In the genomic region with DNA sequence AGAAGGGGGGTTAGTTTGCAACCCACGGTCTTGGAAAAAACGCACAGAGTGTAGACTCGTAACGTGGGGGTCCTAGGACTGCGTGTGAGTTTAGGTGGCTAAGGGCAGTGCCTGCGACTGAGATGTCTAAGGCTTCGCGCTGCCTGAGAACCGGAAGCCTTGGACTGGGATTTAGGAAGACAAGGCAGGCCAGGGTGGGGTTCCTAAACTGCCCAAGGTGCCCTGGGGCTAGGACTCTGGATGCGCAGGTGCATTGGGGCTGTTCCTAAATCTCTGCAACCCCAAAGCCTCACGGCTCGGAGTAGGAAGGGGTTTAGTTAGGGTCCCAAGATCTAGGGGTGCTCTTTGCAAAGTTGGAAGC, we compare ENCODE assay signal across 8 mouse cellular contexts. TPM values are rescaled to one million over a fixed set of nuclear protein-coding genes. Genes with fewer than 3 reads are reported as not detected.
DNase-seq lines count a peak whose midpoint lies in the region; ATAC-seq and TF ChIP-seq lines count a peak whose summit lies in the region.

No protein-coding gene starts in this region.

- ATAC-seq in intestine, embryonic 14.5 days (replicated peaks; ENCODE audit: low FRiP score, low TSS enrichment, low read depth) = no peak
- ATAC-seq in midbrain, embryonic 16.5 days = no peak

- no peaks in the 10 kb centered on the region for H3K27me3 ChIP-seq in cerebellum, adult 2 months (ENCODE audit: control insufficient read depth, insufficient read depth, low read length)
- no peaks in the 10 kb centered on the region for H3K27me3 ChIP-seq in thymus, adult 2 months (ENCODE audit: control insufficient read depth, insufficient read depth, low read length)
- H3K27me3 ChIP-seq in intestine, embryonic 14.5 days (replicated peaks; ENCODE audit: control insufficient read depth, insufficient read depth, low read length) = 0 out of 2 replicates have a peak, but pooled peaks cover 3% of the 10 kb centered on the region
- no peaks in the 10 kb centered on the region; the same call in 1 of the 2 replicates for H3K27me3 ChIP-seq in midbrain, embryonic 16.5 days (ENCODE audit: control insufficient read depth, insufficient read depth, low read depth, low read length)

- intact Hi-C loops in left cerebral cortex, postnatal 25 days (cut with DNase I) = no loop called here

- no peaks in the 10 kb centered on the region for H3K36me3 ChIP-seq in thymus, adult 2 months (ENCODE audit: control insufficient read depth, insufficient read depth, low read length)
- no peaks in the 10 kb centered on the region for H3K36me3 ChIP-seq in intestine, embryonic 14.5 days (ENCODE audit: control insufficient read depth, insufficient read depth, low read length)
- H3K36me3 ChIP-seq in midbrain, embryonic 16.5 days (ENCODE audit: control insufficient read depth, insufficient read depth, low read length) = no peaks in the 10 kb centered on the region

- DNase-seq in cerebellum, adult 2 months = no peak
- DNase-seq in cerebellum, adult 8-10 months = no peak
- no peak for DNase-seq in thymus, adult 2 months
- no peak for DNase-seq in thymus, postnatal 25 days
- DNase-seq in intestine, embryonic 14.5 days (ENCODE audit: low spot score) = peak; percentile 61
- DNase-seq in right cerebral cortex, adult 18-20 months = no peak
- DNase-seq in left cerebral cortex, postnatal 25 days (ENCODE audit: low spot score in 2 of 2) = no peak

- peak overlapping the region; percentile 92 for H3K9ac ChIP-seq in intestine, embryonic 14.5 days (ENCODE audit: low read length)
- H3K9ac ChIP-seq in midbrain, embryonic 16.5 days (ENCODE audit: low read depth, low read length) = peak overlapping the region; percentile 89

- H3K27ac ChIP-seq in cerebellum, adult 2 months (ENCODE audit: insufficient read depth, low read length) = peak overlapping the region; percentile 44; the same call in 1 of the 2 replicates
- H3K27ac ChIP-seq in thymus, adult 2 months (ENCODE audit: control insufficient read depth, insufficient read depth, low read length) = peak overlapping the region; percentile 16; the same call in 1 of the 2 replicates
- no peak overlapping the region for H3K27ac ChIP-seq in intestine, embryonic 14.5 days (ENCODE audit: low read depth)
- H3K27ac ChIP-seq in midbrain, embryonic 16.5 days (ENCODE audit: low read length) = no peak overlapping the region

- WGBS in cerebellum, adult 2 months = 3% methylated on average over 12 of the region's 12 CpGs
- WGBS in thymus, adult 2 months = 3% methylated on average over 12 of the region's 12 CpGs
- 3% methylated on average over 12 of the region's 12 CpGs for WGBS in intestine, embryonic 14.5 days
- WGBS in midbrain, embryonic 16.5 days = 1% methylated on average over 12 of the region's 12 CpGs

- no peaks in the 10 kb centered on the region for H3K9me3 ChIP-seq in intestine, embryonic 14.5 days (ENCODE audit: control insufficient read depth, low read length)
- no peaks in the 10 kb centered on the region for H3K9me3 ChIP-seq in midbrain, embryonic 16.5 days (replicated peaks; ENCODE audit: control insufficient read depth, low read length, poor library complexity, severe bottlenecking)

- TF ChIP-seq POLR2A in cerebellum, adult 2 months (IDR thresholded peaks at IDR 0.05; ENCODE audit: borderline replicate concordance, insufficient read depth, low read length) = no peak
- no peak for TF ChIP-seq POLR2A in thymus, adult 2 months (IDR thresholded peaks at IDR 0.05; ENCODE audit: control insufficient read depth, extremely low read depth, insufficient read depth, low read length, poor library complexity)

- TF ChIP-seq CTCF in cerebellum, adult 2 months (IDR thresholded peaks at IDR 0.05; ENCODE audit: borderline replicate concordance, insufficient read depth, low read depth, low read length) = no peak
- no peak for TF ChIP-seq CTCF in thymus, adult 2 months (IDR thresholded peaks at IDR 0.05; ENCODE audit: borderline replicate concordance, control insufficient read depth, extremely low read depth, insufficient read depth, low read length, poor library complexity)

- peak overlapping the region; percentile 82 for H3K4me3 ChIP-seq in cerebellum, adult 2 months (replicated peaks; ENCODE audit: insufficient read depth, low read depth, low read length)
- H3K4me3 ChIP-seq in thymus, adult 2 months (ENCODE audit: control insufficient read depth, insufficient read depth, low read length) = peak overlapping the region; percentile 95
- peak overlapping the region; percentile 87 for H3K4me3 ChIP-seq in intestine, embryonic 14.5 days (ENCODE audit: low read depth, low read length)
- H3K4me3 ChIP-seq in midbrain, embryonic 16.5 days (ENCODE audit: low read depth, low read length) = peak overlapping the region; percentile 86

- H3K4me2 ChIP-seq in intestine, embryonic 14.5 days (ENCODE audit: low read length) = peak overlapping the region; percentile 85
- peak overlapping the region; percentile 98 for H3K4me2 ChIP-seq in midbrain, embryonic 16.5 days (ENCODE audit: low read length)

- H3K4me1 ChIP-seq in cerebellum, adult 2 months (ENCODE audit: control insufficient read depth, insufficient read depth, low read length) = peaks cover 11% of the 10 kb centered on the region
- peaks cover 57% of the 10 kb centered on the region for H3K4me1 ChIP-seq in thymus, adult 2 months (replicated peaks; ENCODE audit: control insufficient read depth, insufficient read depth, low read length)
- peaks cover 16% of the 10 kb centered on the region for H3K4me1 ChIP-seq in intestine, embryonic 14.5 days (replicated peaks; ENCODE audit: control insufficient read depth, insufficient read depth, low read length)
- H3K4me1 ChIP-seq in midbrain, embryonic 16.5 days (ENCODE audit: control insufficient read depth, insufficient read depth, low read length) = peaks cover 17% of the 10 kb centered on the region

RNA-seq across cellular contexts. Expression of a gene that starts 0.7 kb away (rescaled TPM):
- 12.2 and 15.1 TPM in 2 replicates for polyA plus RNA-seq in cerebellum, adult 2 months (2012; rRNA removed)
- polyA plus RNA-seq in thymus, adult 2 months (2012; rRNA removed) = 9.5 and 15.3 TPM in 2 replicates
- 6.1 and 7.7 TPM in 2 replicates for polyA plus RNA-seq in intestine, embryonic 14.5 days (2014; fragmentation: Nextera tagmentation; extraction: Ambion mirVana)
- polyA plus RNA-seq in midbrain, embryonic 16.5 days (2015; fragmentation: Nextera tagmentation; extraction: Ambion mirVana) = 7.7 and 9.2 TPM in 2 replicates
- total RNA-seq in left cerebral cortex, postnatal 25 days (2021) = 10 to 100 TPM; 43.9 to 47.8 TPM

RNA-seq across cellular contexts. Expression of a gene that starts 28.1 kb away (rescaled TPM):
- 8.2 and 8.7 TPM in 2 replicates for polyA plus RNA-seq in cerebellum, adult 2 months (2012; rRNA removed)
- 69.6 and 135 TPM in 2 replicates for polyA plus RNA-seq in thymus, adult 2 months (2012; rRNA removed)
- 2.8 and 12.4 TPM in 2 replicates for polyA plus RNA-seq in intestine, embryonic 14.5 days (2014; fragmentation: Nextera tagmentation; extraction: Ambion mirVana)
- polyA plus RNA-seq in midbrain, embryonic 16.5 days (2015; fragmentation: Nextera tagmentation; extraction: Ambion mirVana) = 0.37 and 0.60 TPM in 2 replicates
- total RNA-seq in left cerebral cortex, postnatal 25 days (2021) = 10 to 100 TPM; 12.1 to 12.7 TPM

RNA-seq across cellular contexts. Expression of a gene that starts 28.7 kb away (rescaled TPM):
- 195 and 219 TPM in 2 replicates for polyA plus RNA-seq in cerebellum, adult 2 months (2012; rRNA removed)
- 161 and 174 TPM in 2 replicates for polyA plus RNA-seq in thymus, adult 2 months (2012; rRNA removed)
- 254 and 279 TPM in 2 replicates for polyA plus RNA-seq in intestine, embryonic 14.5 days (2014; fragmentation: Nextera tagmentation; extraction: Ambion mirVana)
- polyA plus RNA-seq in midbrain, embryonic 16.5 days (2015; fragmentation: Nextera tagmentation; extraction: Ambion mirVana) = 321 and 344 TPM in 2 replicates
- total RNA-seq in left cerebral cortex, postnatal 25 days (2021) = 100 to 1,000 TPM; 254 to 264 TPM

RNA-seq across cellular contexts. Expression of a gene that starts 29.0 kb away (rescaled TPM):
- 105 and 113 TPM in 2 replicates for polyA plus RNA-seq in cerebellum, adult 2 months (2012; rRNA removed)
- 209 and 215 TPM in 2 replicates for polyA plus RNA-seq in thymus, adult 2 months (2012; rRNA removed)
- 35.1 and 42.0 TPM in 2 replicates for polyA plus RNA-seq in intestine, embryonic 14.5 days (2014; fragmentation: Nextera tagmentation; extraction: Ambion mirVana)
- 29.7 and 30.3 TPM in 2 replicates for polyA plus RNA-seq in midbrain, embryonic 16.5 days (2015; fragmentation: Nextera tagmentation; extraction: Ambion mirVana)
- total RNA-seq in left cerebral cortex, postnatal 25 days (2021) = 10 to 100 TPM; 49.7 to 54.0 TPM

Comparison
In these comparisons a context has a peak if more than half of its experiments do, and no peak if none do; other contexts are left out.
1. H3K27ac ChIP-seq: peak in cerebellum, adult 2 months (single experiment) and thymus, adult 2 months (single experiment); none in intestine, embryonic 14.5 days (single experiment) and midbrain, embryonic 16.5 days (single experiment).
2. Peak in every context shown above with its lines, with median percentiles within 50 percentile points of each other: H3K4me3 ChIP-seq.